Comparison of ENCODE assay signal across 7 mouse cellular contexts in the genomic region with DNA sequence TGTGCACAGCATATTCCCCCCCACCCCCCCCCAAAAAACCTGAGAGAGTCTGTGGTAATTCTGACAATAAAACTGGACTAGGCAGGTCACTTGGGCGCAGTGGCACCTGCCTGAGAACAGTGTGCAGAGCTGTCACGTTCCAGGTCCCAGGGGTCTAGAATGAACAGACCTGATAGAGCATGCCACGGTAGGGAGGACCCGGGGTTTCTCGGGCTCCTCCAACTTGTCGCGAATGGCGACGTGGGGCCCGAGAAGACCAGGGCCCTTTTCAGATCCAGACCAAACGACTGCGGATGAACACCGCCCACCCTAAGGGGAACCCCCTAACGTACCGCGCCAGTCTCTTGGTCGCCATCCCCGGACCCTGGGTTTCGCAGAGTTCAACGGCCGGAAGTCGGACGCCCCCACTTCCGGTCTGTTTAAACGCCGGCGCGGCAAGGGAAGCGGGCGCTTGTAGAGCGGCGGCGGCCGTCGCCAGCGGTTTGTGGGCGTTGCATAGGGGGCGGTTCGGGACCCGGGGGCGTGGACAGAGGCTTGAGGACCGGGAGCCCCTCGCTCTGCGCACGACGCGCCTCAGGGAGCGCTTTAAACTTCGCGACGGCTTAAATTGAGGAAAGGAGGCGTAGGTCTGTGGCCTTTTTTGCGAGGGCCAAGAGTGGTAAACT. TPM values are rescaled to one million over a fixed set of nuclear protein-coding genes. Genes with fewer than 3 reads are reported as not detected.
DNase-seq lines count a peak whose midpoint lies in the region; ATAC-seq lines count a peak whose summit lies in the region.

A gene (plus strand): TSS at position 421 of the 665 bp plus-strand sequence.
A gene (minus strand): TSS at position 473 of the 665 bp plus-strand sequence.

- peaks cover 5% of the 10 kb centered on the region; the same call in 1 of the 2 replicates for H3K4me1 ChIP-seq in intestine, embryonic 15.5 days (replicated peaks)
- H3K4me1 ChIP-seq in limb, embryonic 10.5 days = peaks cover 12% of the 10 kb centered on the region
- H3K4me1 ChIP-seq in midbrain, embryonic 12.5 days = peaks cover 12% of the 10 kb centered on the region

- ATAC-seq in intestine, embryonic 15.5 days = peak; percentile 100
- ATAC-seq in midbrain, embryonic 12.5 days (ENCODE audit: low FRiP score, low read depth) = peak; percentile 99

- H3K4me2 ChIP-seq in intestine, embryonic 15.5 days (replicated peaks) = peak within 1 kb of the TSS; percentile 84
- peak within 1 kb of the TSS; percentile 75 for H3K4me2 ChIP-seq in midbrain, embryonic 12.5 days (replicated peaks)

- peak within 1 kb of the TSS; percentile 78 for H3K9ac ChIP-seq in intestine, embryonic 15.5 days
- peak within 1 kb of the TSS; percentile 81 for H3K9ac ChIP-seq in midbrain, embryonic 12.5 days (replicated peaks)

- peak within 1 kb of the TSS; percentile 66 for H3K27ac ChIP-seq in intestine, embryonic 15.5 days
- H3K27ac ChIP-seq in limb, embryonic 10.5 days = peak within 1 kb of the TSS; percentile 93
- peak within 1 kb of the TSS; percentile 79 for H3K27ac ChIP-seq in midbrain, embryonic 12.5 days (replicated peaks)

- H3K27me3 ChIP-seq in intestine, embryonic 15.5 days (replicated peaks) = no peaks in the 10 kb centered on the region
- no peaks in the 10 kb centered on the region for H3K27me3 ChIP-seq in limb, embryonic 10.5 days (ENCODE audit: low read depth, poor library complexity, severe bottlenecking)
- H3K27me3 ChIP-seq in midbrain, embryonic 12.5 days = no peaks in the 10 kb centered on the region

- H3K9me3 ChIP-seq in intestine, embryonic 15.5 days = no peaks in the 10 kb centered on the region
- H3K9me3 ChIP-seq in limb, embryonic 10.5 days (replicated peaks) = no peaks in the 10 kb centered on the region
- H3K9me3 ChIP-seq in midbrain, embryonic 12.5 days = no peaks in the 10 kb centered on the region

- WGBS in intestine, embryonic 15.5 days = under 1% methylated on average over 53 of the region's 53 CpGs
- WGBS in limb, embryonic 10.5 days = under 1% methylated on average over 53 of the region's 53 CpGs
- under 1% methylated on average over 53 of the region's 53 CpGs for WGBS in midbrain, embryonic 12.5 days

- H3K36me3 ChIP-seq in intestine, embryonic 15.5 days = no peaks in the 10 kb centered on the region
- H3K36me3 ChIP-seq in limb, embryonic 10.5 days = peaks cover 34% of the 10 kb centered on the region
- peaks cover 19% of the 10 kb centered on the region for H3K36me3 ChIP-seq in midbrain, embryonic 12.5 days

- H3K4me3 ChIP-seq in intestine, embryonic 15.5 days (replicated peaks) = peak within 1 kb of the TSS; percentile 58
- peak within 1 kb of the TSS; percentile 78 for H3K4me3 ChIP-seq in limb, embryonic 10.5 days
- peak within 1 kb of the TSS; percentile 75 for H3K4me3 ChIP-seq in midbrain, embryonic 12.5 days

- peak; percentile 94 for DNase-seq in adrenal gland, postnatal 10 days
- peak; percentile 86 for DNase-seq in embryo, embryonic 11.5 days (ENCODE audit: low read depth, low spot score)
- peak; percentile 75 to 80 for DNase-seq in gastrocnemius, postnatal 36 days
- peak; percentile 95 for DNase-seq in limb, embryonic 10.5 days (ENCODE audit: low spot score)
- DNase-seq in skeletal muscle tissue, adult 2 months (ENCODE audit: low read depth, low spot score) = peak; percentile 42

- intact Hi-C loops in gastrocnemius, postnatal 36 days (cut with DNase I) = no loop called here

RNA-seq across cellular contexts. Expression of the first gene that starts in this region (rescaled TPM):
- total RNA-seq in adrenal gland, postnatal 10 days (2021) = 10 to 100 TPM in 1 of 2 experiments, 1 to 10 TPM in 1; 7.0 to 12.8 TPM
- total RNA-seq in gastrocnemius, postnatal 36 days (2021) = 1 to 10 TPM in 1 of 2 experiments, under 1 TPM in 1; 0.54 to 1.6 TPM
- 17.7 and 19.6 TPM in 2 replicates for polyA plus RNA-seq in intestine, embryonic 15.5 days (2015; fragmentation: Nextera tagmentation; extraction: Ambion mirVana)
- 21.6 and 27.6 TPM in 2 replicates for polyA plus RNA-seq in limb, embryonic 10.5 days (2016; fragmentation: Nextera tagmentation; extraction: Ambion mirVana)
- 21.9 and 27.6 TPM in 2 replicates for polyA plus RNA-seq in midbrain, embryonic 12.5 days (2016; fragmentation: Nextera tagmentation; extraction: Ambion mirVana)

RNA-seq across cellular contexts. Expression of the second gene that starts in this region (rescaled TPM):
- total RNA-seq in adrenal gland, postnatal 10 days (2021) = 1 to 10 TPM; 7.6 to 9.6 TPM
- 1 to 10 TPM in 1 of 2 experiments, under 1 TPM in 1; 0.54 to 1.5 TPM for total RNA-seq in gastrocnemius, postnatal 36 days (2021)
- 16.0 and 18.8 TPM in 2 replicates for polyA plus RNA-seq in intestine, embryonic 15.5 days (2015; fragmentation: Nextera tagmentation; extraction: Ambion mirVana)
- 25.9 and 27.3 TPM in 2 replicates for polyA plus RNA-seq in limb, embryonic 10.5 days (2016; fragmentation: Nextera tagmentation; extraction: Ambion mirVana)
- polyA plus RNA-seq in midbrain, embryonic 12.5 days (2016; fragmentation: Nextera tagmentation; extraction: Ambion mirVana) = 32.9 and 36.6 TPM in 2 replicates

Comparison
In these comparisons a context has a peak if more than half of its experiments do, and no peak if none do; other contexts are left out.
1. Peak in every context shown above with its lines: DNase-seq, ATAC-seq, H3K4me3 ChIP-seq and H3K27ac ChIP-seq.
2. DNase-seq: peak in every context shown above with its lines; median percentile 95 in limb, embryonic 10.5 days; 94 in adrenal gland, postnatal 10 days; 86 in embryo, embryonic 11.5 days; 78 in gastrocnemius, postnatal 36 days; 42 in skeletal muscle tissue, adult 2 months.